Mouse (Mus musculus) neural tube, embryonic 10.5 days (tissue): ENCODE data around the gene Traf2.

ENCODE experiments used
- DNase-seq: peaks from one replicate; pipeline ENCODE4 v3.0.0-alpha.2; 2017; ENCODE audit warnings: low spot score; ENCODE audit errors: extremely low spot score

Gene Traf2

GRCm38 (mm10) chr2:25549021-25549991 is 2.6 kb upstream of the Traf2 start:
- DNase-seq, result no peak

GRCm38 (mm10) chr2:25545996-25546810 is 537 bp downstream of the Traf2 start:
- no peak for DNase-seq

GRCm38 (mm10) chr2:25541644-25542367 is 4.9 kb downstream of the Traf2 start:
- DNase-seq, result no peak

GRCm38 (mm10) chr2:25540541-25540948 is 6.2 kb downstream of the Traf2 start:
- DNase-seq, result no peak

- DNase-seq, result no peak
Measured at GRCm38 (mm10) chr2:25536531-25536930, 10.2 kb downstream of the Traf2 start.

- DNase-seq, result no peak
Measured at GRCm38 (mm10) chr2:25534866-25535182, 11.9 kb downstream of the Traf2 start.

GRCm38 (mm10) chr2:25534178-25534865 is 12.4 kb downstream of the Traf2 start:
- no peak for DNase-seq

- DNase-seq, result no peak
Measured at GRCm38 (mm10) chr2:25533707-25534106, 13.0 kb downstream of the Traf2 start.

GRCm38 (mm10) chr2:25526510-25527302 is 20.0 kb downstream of the Traf2 start:
- no peak for DNase-seq

- no peak for DNase-seq
Measured at GRCm38 (mm10) chr2:25509912-25510311, 36.8 kb downstream of the Traf2 start.

GRCm38 (mm10) chr2:25506964-25507363 is 39.8 kb downstream of the Traf2 start:
- no peak for DNase-seq

GRCm38 (mm10) chr2:25505860-25506259 is 40.9 kb downstream of the Traf2 start:
- DNase-seq, result no peak

- DNase-seq, result no peak
Measured at GRCm38 (mm10) chr2:25505000-25505399, 41.7 kb downstream of the Traf2 start.

GRCm38 (mm10) chr2:25504538-25504937 is 42.2 kb downstream of the Traf2 start:
- DNase-seq, result no peak

- DNase-seq, result no peak
Measured at GRCm38 (mm10) chr2:25502726-25503125, 44.0 kb downstream of the Traf2 start.

- no peak for DNase-seq
Measured at GRCm38 (mm10) chr2:25501593-25502486, 44.9 kb downstream of the Traf2 start, which contains the start of gene C8g. C8g (minus strand) TSS chr2:25501719.

GRCm38 (mm10) chr2:25500576-25501405 is 45.9 kb downstream of the Traf2 start, which contains the start of gene Fbxw5:
Fbxw5 (plus strand) TSS chr2:25500750.
- DNase-seq, result peak; percentile 91

- DNase-seq, result no peak
Measured at GRCm38 (mm10) chr2:25500071-25500575, 46.6 kb downstream of the Traf2 start.
